Mouse (Mus musculus): ENCODE results near the gene Gm43518. TPM values are rescaled to one million over a fixed set of nuclear protein-coding genes. Genes with fewer than 3 reads are reported as not detected.

Gm43518 gene
- polyA plus RNA-seq (2011; ENCODE audit: insufficient read depth, insufficient read length, low replicate concordance, missing spikeins): 6.9 TPM in 1 of 2 replicates, not detected in the other

GRCm38 (mm10) chr5:123927118-123927517 is at the start of gene Gm43518:
TSS of gene Gm43518 (plus strand) at chr5:123927418.
- Histone ChIP-seq H3K27ac (ENCODE audit: control insufficient read depth, insufficient read depth, low read depth, low read length, poor library complexity) (no peak within 1 kb of the TSS), H3K4me3 (replicated peaks; ENCODE audit: control insufficient read depth, low read depth, low read length) (no peak within 1 kb of the TSS), H3K4me1 (ENCODE audit: control insufficient read depth, insufficient read depth, low read length) (peaks cover 1% of the 10 kb centered on the region; the same call in 1 of the 2 replicates)
- no peak for TF ChIP-seq CTCF (IDR thresholded peaks at IDR 0.05; ENCODE audit: control insufficient read depth, insufficient read depth, low read length)
- TF ChIP-seq POLR2A (IDR thresholded peaks at IDR 0.05; ENCODE audit: borderline replicate concordance, control insufficient read depth, low read depth, low read length): no peak
- WGBS: 91% methylated on average over 9 of the region's 9 CpGs

- no peak overlapping the region for H3K27ac ChIP-seq (ENCODE audit: control insufficient read depth, insufficient read depth, low read depth, low read length, poor library complexity)
- 8% methylated on average over 14 of the region's 14 CpGs for WGBS
- H3K4me3 ChIP-seq (replicated peaks; ENCODE audit: control insufficient read depth, low read depth, low read length): no peak overlapping the region
- no peak for TF ChIP-seq CTCF (IDR thresholded peaks at IDR 0.05; ENCODE audit: control insufficient read depth, insufficient read depth, low read length)
- no peak for TF ChIP-seq POLR2A (IDR thresholded peaks at IDR 0.05; ENCODE audit: borderline replicate concordance, control insufficient read depth, low read depth, low read length)
- H3K4me1 ChIP-seq (ENCODE audit: control insufficient read depth, insufficient read depth, low read length): peaks cover 1% of the 10 kb centered on the region; the same call in 1 of the 2 replicates
These were observed 49.2 kb upstream of the Gm43518 start for GRCm38 (mm10) chr5:123878056-123878455.

- 72% methylated on average over 12 of the region's 12 CpGs for WGBS
- no peak within 1 kb of the TSS for H3K4me3 ChIP-seq (replicated peaks; ENCODE audit: control insufficient read depth, low read depth, low read length)
- TF ChIP-seq POLR2A (IDR thresholded peaks at IDR 0.05; ENCODE audit: borderline replicate concordance, control insufficient read depth, low read depth, low read length) (no peak), CTCF (IDR thresholded peaks at IDR 0.05; ENCODE audit: control insufficient read depth, insufficient read depth, low read length) (no peak)
- peaks cover 2% of the 10 kb centered on the region; the same call in 1 of the 2 replicates for H3K4me1 ChIP-seq (ENCODE audit: control insufficient read depth, insufficient read depth, low read length)
- no peak within 1 kb of the TSS for H3K27ac ChIP-seq (ENCODE audit: control insufficient read depth, insufficient read depth, low read depth, low read length, poor library complexity)
These were observed 47.3 kb upstream of the Gm43518 start, which contains the start of gene Hcar1 for GRCm38 (mm10) chr5:123879928-123880327. TSS of gene Hcar1 (minus strand) at chr5:123880020.

GRCm38 (mm10) chr5:123880778-123881177 is 46.4 kb upstream of the Gm43518 start:
- 85% methylated on average over 14 of the region's 14 CpGs for WGBS
- TF ChIP-seq CTCF (IDR thresholded peaks at IDR 0.05; ENCODE audit: control insufficient read depth, insufficient read depth, low read length) (no peak; the same call in 1 of the 2 replicates), POLR2A (IDR thresholded peaks at IDR 0.05; ENCODE audit: borderline replicate concordance, control insufficient read depth, low read depth, low read length) (no peak)
- Histone ChIP-seq H3K27ac (ENCODE audit: control insufficient read depth, insufficient read depth, low read depth, low read length, poor library complexity) (no peak overlapping the region), H3K4me3 (replicated peaks; ENCODE audit: control insufficient read depth, low read depth, low read length) (no peak overlapping the region), H3K4me1 (ENCODE audit: control insufficient read depth, insufficient read depth, low read length) (peaks cover 2% of the 10 kb centered on the region; the same call in 1 of the 2 replicates)

GRCm38 (mm10) chr5:123883891-123884290 is 43.3 kb upstream of the Gm43518 start:
- WGBS: 60% methylated on average over 7 of the region's 7 CpGs
- H3K27ac ChIP-seq (ENCODE audit: control insufficient read depth, insufficient read depth, low read depth, low read length, poor library complexity): no peak overlapping the region
- TF ChIP-seq CTCF (IDR thresholded peaks at IDR 0.05; ENCODE audit: control insufficient read depth, insufficient read depth, low read length) (no peak), POLR2A (IDR thresholded peaks at IDR 0.05; ENCODE audit: borderline replicate concordance, control insufficient read depth, low read depth, low read length) (no peak)
- no peak overlapping the region for H3K4me3 ChIP-seq (replicated peaks; ENCODE audit: control insufficient read depth, low read depth, low read length)
- peaks cover 2% of the 10 kb centered on the region; the same call in 1 of the 2 replicates for H3K4me1 ChIP-seq (ENCODE audit: control insufficient read depth, insufficient read depth, low read length)

- H3K4me3 ChIP-seq (replicated peaks; ENCODE audit: control insufficient read depth, low read depth, low read length): no peak overlapping the region
- H3K27ac ChIP-seq (ENCODE audit: control insufficient read depth, insufficient read depth, low read depth, low read length, poor library complexity): no peak overlapping the region
- peaks cover 2% of the 10 kb centered on the region; the same call in 1 of the 2 replicates for H3K4me1 ChIP-seq (ENCODE audit: control insufficient read depth, insufficient read depth, low read length)
- WGBS: 41% methylated on average over 10 of the region's 10 CpGs
- TF ChIP-seq CTCF (IDR thresholded peaks at IDR 0.05; ENCODE audit: control insufficient read depth, insufficient read depth, low read length): no peak
- TF ChIP-seq POLR2A (IDR thresholded peaks at IDR 0.05; ENCODE audit: borderline replicate concordance, control insufficient read depth, low read depth, low read length): no peak
These were observed 42.9 kb upstream of the Gm43518 start for GRCm38 (mm10) chr5:123884332-123884731.

- WGBS: 13% methylated on average over 3 of the region's 3 CpGs
- Histone ChIP-seq H3K4me1 (ENCODE audit: control insufficient read depth, insufficient read depth, low read length) (peaks cover 4% of the 10 kb centered on the region; the same call in 1 of the 2 replicates), H3K27ac (ENCODE audit: control insufficient read depth, insufficient read depth, low read depth, low read length, poor library complexity) (no peak overlapping the region), H3K4me3 (replicated peaks; ENCODE audit: control insufficient read depth, low read depth, low read length) (no peak overlapping the region)
- TF ChIP-seq CTCF (IDR thresholded peaks at IDR 0.05; ENCODE audit: control insufficient read depth, insufficient read depth, low read length) (no peak), POLR2A (IDR thresholded peaks at IDR 0.05; ENCODE audit: borderline replicate concordance, control insufficient read depth, low read depth, low read length) (no peak)
These were observed 40.9 kb upstream of the Gm43518 start for GRCm38 (mm10) chr5:123886365-123886764.

- TF ChIP-seq POLR2A (IDR thresholded peaks at IDR 0.05; ENCODE audit: borderline replicate concordance, control insufficient read depth, low read depth, low read length) (no peak), CTCF (IDR thresholded peaks at IDR 0.05; ENCODE audit: control insufficient read depth, insufficient read depth, low read length) (no peak)
- WGBS: 79% methylated on average over 2 of the region's 2 CpGs
- Histone ChIP-seq H3K4me1 (ENCODE audit: control insufficient read depth, insufficient read depth, low read length) (peaks cover 4% of the 10 kb centered on the region; the same call in 1 of the 2 replicates), H3K27ac (ENCODE audit: control insufficient read depth, insufficient read depth, low read depth, low read length, poor library complexity) (no peak overlapping the region), H3K4me3 (replicated peaks; ENCODE audit: control insufficient read depth, low read depth, low read length) (no peak overlapping the region)
These were observed 36.9 kb upstream of the Gm43518 start for GRCm38 (mm10) chr5:123890312-123890711.
